Mouse (Mus musculus) thymus, postnatal 36 days (tissue): ENCODE measurements around the gene Olfr1022.

Experiments
- DNase-seq, 2 experiments: peaks; one replicate each; pipeline ENCODE4 v3.0.0; 2022; ENCODE audit warnings: mixed read lengths in 2 of 2

Olfr1022 gene

GRCm38 (mm10) chr2:85868294-85868693, at the start of gene Olfr1022:
Gene Olfr1022, plus strand, starts transcription at chr2:85868594.
- DNase-seq: no peak

DNA sequence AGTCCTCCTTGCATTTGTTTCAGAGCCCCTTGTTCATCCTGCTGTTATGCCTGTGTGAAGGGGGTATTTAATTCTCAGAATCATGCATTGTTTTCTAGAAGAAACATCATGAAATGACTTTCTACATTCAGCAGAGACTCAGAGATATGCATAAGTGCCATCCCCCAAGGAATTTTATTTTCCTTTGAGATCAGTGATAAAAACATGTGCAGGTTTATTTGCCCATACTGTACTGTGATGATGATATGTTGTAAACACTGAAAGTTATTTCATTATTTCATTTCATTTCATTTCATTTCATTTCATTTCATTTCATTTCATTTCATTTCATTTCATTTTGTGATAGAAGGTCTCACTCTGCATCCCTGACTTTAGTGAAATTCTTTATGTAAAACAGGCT, 23.0 kb upstream of the Olfr1022 start, which contains the start of gene Olfr1019:
Gene Olfr1019, minus strand, starts transcription at position 101 of the 400 bp plus-strand sequence.
- no peak for DNase-seq

GRCm38 (mm10) chr2:85846730-85847129, 21.7 kb upstream of the Olfr1022 start, which contains the start of gene Olfr1020:
Gene Olfr1020, plus strand, starts transcription at chr2:85847030.
- DNase-seq: no peak

- DNase-seq: no peak
Observed at GRCm38 (mm10) chr2:85885340-85885739, 16.9 kb downstream of the Olfr1022 start, which contains the start of gene Olfr1023. Gene Olfr1023, plus strand, starts transcription at chr2:85885640.

DNA sequence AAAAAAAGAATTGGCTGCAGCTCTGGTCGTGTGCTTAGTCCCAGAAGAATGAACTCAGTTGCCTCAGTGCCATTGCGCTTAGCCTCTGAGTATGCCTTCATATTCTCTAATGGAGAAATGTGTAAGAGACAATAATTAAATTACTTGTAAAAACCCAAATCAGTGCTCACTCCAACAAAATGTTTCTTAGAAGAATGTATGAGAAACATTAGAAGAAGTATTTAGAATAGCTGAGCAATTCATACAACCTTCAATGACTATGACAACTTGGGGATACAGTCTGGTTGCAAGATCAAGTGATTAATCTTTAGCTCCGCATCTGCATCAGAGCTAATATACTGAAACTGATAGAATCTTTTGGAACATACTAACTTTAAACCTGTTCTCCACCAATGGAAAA, 36.6 kb downstream of the Olfr1022 start, which contains the start of gene Olfr1024:
Gene Olfr1024, minus strand, starts transcription at position 101 of the 400 bp plus-strand sequence.
- no peak for DNase-seq

- DNase-seq: no peak
Observed at GRCm38 (mm10) chr2:85913197-85913596, 44.8 kb downstream of the Olfr1022 start.

DNA sequence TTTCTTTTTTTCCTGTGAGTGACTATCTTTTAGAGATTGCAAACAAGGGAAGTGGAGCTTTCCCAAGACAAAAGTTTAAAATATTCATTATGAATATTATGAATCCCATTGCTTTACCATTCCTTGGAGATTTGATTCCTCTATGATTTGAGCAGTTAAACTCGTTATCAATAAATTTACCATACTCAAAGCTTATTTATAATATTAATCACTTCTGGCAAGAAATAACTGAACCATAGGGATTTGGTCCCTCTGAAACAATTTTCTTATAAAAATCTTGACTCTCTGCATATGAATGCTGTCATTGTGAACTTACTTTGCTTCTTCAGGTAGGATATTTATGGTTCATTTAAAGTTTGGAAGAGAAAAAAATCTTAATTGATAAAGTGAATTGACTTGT, 46.5 kb downstream of the Olfr1022 start, which contains the start of gene Olfr1025-ps1:
Gene Olfr1025-ps1, plus strand, starts transcription at position 301 of the 400 bp plus-strand sequence.
- no peak for DNase-seq
